Mouse (Mus musculus): ENCODE results near the gene Uhrf1bp1. TPM values are rescaled to one million over a fixed set of nuclear protein-coding genes. Genes with fewer than 3 reads are reported as not detected.
A peak's percentile ranks its signal among the peaks of the same experiment; 100 is the strongest.

Uhrf1bp1 gene
- polyA plus RNA-seq, 1 experiment from 2014 or later = 5.2 TPM

- peak; percentile 24 for ATAC-seq (replicated peaks; ENCODE audit: insufficient number of reproducible peaks, low FRiP score, low TSS enrichment, low read depth)
- Histone ChIP-seq H3K9ac (replicated peaks; ENCODE audit: low read length) (peak overlapping the region; percentile 90), H3K27me3 (ENCODE audit: control insufficient read depth, insufficient read depth, low read length) (no peaks in the 10 kb centered on the region), H3K9me3 (replicated peaks; ENCODE audit: control insufficient read depth, low read length) (no peaks in the 10 kb centered on the region), H3K4me1 (ENCODE audit: control insufficient read depth, insufficient read depth, low read length) (peaks cover 6% of the 10 kb centered on the region), H3K4me2 (ENCODE audit: low read depth, low read length) (peak overlapping the region; percentile 83), H3K27ac (replicated peaks; ENCODE audit: low read depth, low read length) (peak overlapping the region; percentile 65; the same call in 1 of the 2 replicates), H3K36me3 (replicated peaks; ENCODE audit: control insufficient read depth, insufficient read depth, low read depth, low read length) (peaks cover 2% of the 10 kb centered on the region), H3K4me3 (ENCODE audit: low read depth, low read length) (peak overlapping the region; percentile 93)
- peak; percentile 65 for DNase-seq (ENCODE audit: low spot score)
- WGBS = 2% methylated on average over 52 of the region's 52 CpGs
Measured at GRCm38 (mm10) chr17:27856798-27857648, 782 bp downstream of the Uhrf1bp1 start.

GRCm38 (mm10) chr17:27857649-27858475 is 1.6 kb downstream of the Uhrf1bp1 start:
- WGBS = 51% methylated on average over 11 of the region's 11 CpGs
- Histone ChIP-seq H3K4me1 (ENCODE audit: control insufficient read depth, insufficient read depth, low read length) (peaks cover 6% of the 10 kb centered on the region), H3K27me3 (ENCODE audit: control insufficient read depth, insufficient read depth, low read length) (no peaks in the 10 kb centered on the region), H3K36me3 (replicated peaks; ENCODE audit: control insufficient read depth, insufficient read depth, low read depth, low read length) (no peaks in the 10 kb centered on the region), H3K27ac (replicated peaks; ENCODE audit: low read depth, low read length) (no peak overlapping the region), H3K4me3 (ENCODE audit: low read depth, low read length) (peak overlapping the region; percentile 93), H3K9ac (replicated peaks; ENCODE audit: low read length) (peak overlapping the region; percentile 90), H3K4me2 (ENCODE audit: low read depth, low read length) (peak overlapping the region; percentile 83), H3K9me3 (replicated peaks; ENCODE audit: control insufficient read depth, low read length) (no peaks in the 10 kb centered on the region)
- DNase-seq (ENCODE audit: low spot score) (no peak), ATAC-seq (replicated peaks; ENCODE audit: insufficient number of reproducible peaks, low FRiP score, low TSS enrichment, low read depth) (no peak)

- DNase-seq (ENCODE audit: low spot score) = no peak
- Histone ChIP-seq H3K9ac (replicated peaks; ENCODE audit: low read length) (no peak overlapping the region; the same call in 1 of the 2 replicates), H3K4me3 (ENCODE audit: low read depth, low read length) (no peak overlapping the region), H3K4me1 (ENCODE audit: control insufficient read depth, insufficient read depth, low read length) (peaks cover 6% of the 10 kb centered on the region), H3K36me3 (replicated peaks; ENCODE audit: control insufficient read depth, insufficient read depth, low read depth, low read length) (no peaks in the 10 kb centered on the region), H3K27ac (replicated peaks; ENCODE audit: low read depth, low read length) (no peak overlapping the region), H3K27me3 (ENCODE audit: control insufficient read depth, insufficient read depth, low read length) (no peaks in the 10 kb centered on the region), H3K9me3 (replicated peaks; ENCODE audit: control insufficient read depth, low read length) (no peaks in the 10 kb centered on the region), H3K4me2 (ENCODE audit: low read depth, low read length) (no peak overlapping the region; the same call in 1 of the 2 replicates)
- ATAC-seq (replicated peaks; ENCODE audit: insufficient number of reproducible peaks, low FRiP score, low TSS enrichment, low read depth) = no peak
- WGBS = 40% methylated on average over 2 of the region's 2 CpGs
Measured at GRCm38 (mm10) chr17:27859131-27859530, 2.9 kb downstream of the Uhrf1bp1 start.

GRCm38 (mm10) chr17:27865461-27865860 is 9.2 kb downstream of the Uhrf1bp1 start:
- DNase-seq (ENCODE audit: low spot score) (no peak), ATAC-seq (replicated peaks; ENCODE audit: insufficient number of reproducible peaks, low FRiP score, low TSS enrichment, low read depth) (no peak)
- 79% methylated on average over 2 of the region's 2 CpGs for WGBS
- no peak overlapping the region for H3K9ac ChIP-seq (replicated peaks; ENCODE audit: low read length)
- H3K4me3 ChIP-seq (ENCODE audit: low read depth, low read length) = no peak overlapping the region
- no peaks in the 10 kb centered on the region for H3K4me1 ChIP-seq (ENCODE audit: control insufficient read depth, insufficient read depth, low read length)
- no peak overlapping the region for H3K27ac ChIP-seq (replicated peaks; ENCODE audit: low read depth, low read length)
- H3K4me2 ChIP-seq (ENCODE audit: low read depth, low read length) = no peak overlapping the region
- no peaks in the 10 kb centered on the region for H3K36me3 ChIP-seq (replicated peaks; ENCODE audit: control insufficient read depth, insufficient read depth, low read depth, low read length)
- H3K9me3 ChIP-seq (replicated peaks; ENCODE audit: control insufficient read depth, low read length) = no peaks in the 10 kb centered on the region
- H3K27me3 ChIP-seq (ENCODE audit: control insufficient read depth, insufficient read depth, low read length) = no peaks in the 10 kb centered on the region

- DNase-seq (ENCODE audit: low spot score) (no peak), ATAC-seq (replicated peaks; ENCODE audit: insufficient number of reproducible peaks, low FRiP score, low TSS enrichment, low read depth) (no peak)
- no peak overlapping the region for H3K4me3 ChIP-seq (ENCODE audit: low read depth, low read length)
- H3K9me3 ChIP-seq (replicated peaks; ENCODE audit: control insufficient read depth, low read length) = no peaks in the 10 kb centered on the region
- H3K9ac ChIP-seq (replicated peaks; ENCODE audit: low read length) = no peak overlapping the region
- 94% methylated on average over 4 of the region's 4 CpGs for WGBS
- H3K4me2 ChIP-seq (ENCODE audit: low read depth, low read length) = no peak overlapping the region
- no peaks in the 10 kb centered on the region for H3K36me3 ChIP-seq (replicated peaks; ENCODE audit: control insufficient read depth, insufficient read depth, low read depth, low read length)
- no peaks in the 10 kb centered on the region for H3K27me3 ChIP-seq (ENCODE audit: control insufficient read depth, insufficient read depth, low read length)
- H3K4me1 ChIP-seq (ENCODE audit: control insufficient read depth, insufficient read depth, low read length) = no peaks in the 10 kb centered on the region
- H3K27ac ChIP-seq (replicated peaks; ENCODE audit: low read depth, low read length) = no peak overlapping the region
Measured at GRCm38 (mm10) chr17:27866737-27867136, 10.5 kb downstream of the Uhrf1bp1 start.

GRCm38 (mm10) chr17:27871851-27872250 is 15.6 kb downstream of the Uhrf1bp1 start:
- no peaks in the 10 kb centered on the region for H3K36me3 ChIP-seq (replicated peaks; ENCODE audit: control insufficient read depth, insufficient read depth, low read depth, low read length)
- ATAC-seq (replicated peaks; ENCODE audit: insufficient number of reproducible peaks, low FRiP score, low TSS enrichment, low read depth) (no peak), DNase-seq (ENCODE audit: low spot score) (no peak)
- no peaks in the 10 kb centered on the region for H3K27me3 ChIP-seq (ENCODE audit: control insufficient read depth, insufficient read depth, low read length)
- WGBS = 87% methylated on average over 3 of the region's 3 CpGs
- H3K9ac ChIP-seq (replicated peaks; ENCODE audit: low read length) = no peak overlapping the region
- no peak overlapping the region for H3K27ac ChIP-seq (replicated peaks; ENCODE audit: low read depth, low read length)
- H3K4me3 ChIP-seq (ENCODE audit: low read depth, low read length) = no peak overlapping the region
- H3K4me2 ChIP-seq (ENCODE audit: low read depth, low read length) = no peak overlapping the region
- H3K9me3 ChIP-seq (replicated peaks; ENCODE audit: control insufficient read depth, low read length) = no peaks in the 10 kb centered on the region
- no peaks in the 10 kb centered on the region for H3K4me1 ChIP-seq (ENCODE audit: control insufficient read depth, insufficient read depth, low read length)

GRCm38 (mm10) chr17:27873583-27873982 is 17.3 kb downstream of the Uhrf1bp1 start:
- no peak for DNase-seq (ENCODE audit: low spot score)
- H3K27me3 ChIP-seq (ENCODE audit: control insufficient read depth, insufficient read depth, low read length) = no peaks in the 10 kb centered on the region
- H3K4me3 ChIP-seq (ENCODE audit: low read depth, low read length) = no peak overlapping the region
- H3K36me3 ChIP-seq (replicated peaks; ENCODE audit: control insufficient read depth, insufficient read depth, low read depth, low read length) = no peaks in the 10 kb centered on the region
- ATAC-seq (replicated peaks; ENCODE audit: insufficient number of reproducible peaks, low FRiP score, low TSS enrichment, low read depth) = no peak
- no peak overlapping the region for H3K4me2 ChIP-seq (ENCODE audit: low read depth, low read length)
- H3K4me1 ChIP-seq (ENCODE audit: control insufficient read depth, insufficient read depth, low read length) = no peaks in the 10 kb centered on the region
- no peaks in the 10 kb centered on the region for H3K9me3 ChIP-seq (replicated peaks; ENCODE audit: control insufficient read depth, low read length)
- WGBS = 84% methylated on average over 3 of the region's 3 CpGs
- H3K27ac ChIP-seq (replicated peaks; ENCODE audit: low read depth, low read length) = no peak overlapping the region
- no peak overlapping the region for H3K9ac ChIP-seq (replicated peaks; ENCODE audit: low read length)

GRCm38 (mm10) chr17:27874510-27874909 is 18.3 kb downstream of the Uhrf1bp1 start:
- Histone ChIP-seq H3K27ac (replicated peaks; ENCODE audit: low read depth, low read length) (no peak overlapping the region), H3K4me1 (ENCODE audit: control insufficient read depth, insufficient read depth, low read length) (no peaks in the 10 kb centered on the region), H3K4me3 (ENCODE audit: low read depth, low read length) (no peak overlapping the region), H3K9me3 (replicated peaks; ENCODE audit: control insufficient read depth, low read length) (no peaks in the 10 kb centered on the region), H3K9ac (replicated peaks; ENCODE audit: low read length) (no peak overlapping the region), H3K36me3 (replicated peaks; ENCODE audit: control insufficient read depth, insufficient read depth, low read depth, low read length) (no peaks in the 10 kb centered on the region), H3K4me2 (ENCODE audit: low read depth, low read length) (no peak overlapping the region), H3K27me3 (ENCODE audit: control insufficient read depth, insufficient read depth, low read length) (no peaks in the 10 kb centered on the region)
- 79% methylated on average over 5 of the region's 5 CpGs for WGBS
- DNase-seq (ENCODE audit: low spot score) (no peak), ATAC-seq (replicated peaks; ENCODE audit: insufficient number of reproducible peaks, low FRiP score, low TSS enrichment, low read depth) (no peak)
